Mouse (Mus musculus) heart, postnatal 0 days (tissue): ENCODE results near the gene Borcs7.

ENCODE experiments used
- CTCF ChIP-seq: IDR thresholded peaks from 2 replicates; pipeline ENCODE4 v1.5.1; 2016; ENCODE audit warnings: antibody characterized with exemption, control low read depth, low read depth
- EP300 ChIP-seq: IDR thresholded peaks from 2 replicates; pipeline ENCODE4 v1.6.1; 2016; ENCODE audit warnings: antibody characterized with exemption, low read depth

- TF ChIP-seq CTCF (no peak), EP300 (no peak)
These were observed 45.5 kb downstream of the Borcs7 start for GRCm38 (mm10) chr19:46735241-46735640.
